12 mouse cellular contexts compared by ENCODE assay signal in genomic region chrX:88116326-88116725, GRCm38 (mm10). TPM values are rescaled to one million over a fixed set of nuclear protein-coding genes. Genes with fewer than 3 reads are reported as not detected.
DNase-seq lines count a peak whose midpoint lies in the region; ATAC-seq and TF ChIP-seq lines count a peak whose summit lies in the region.
"Had no signal": no experiment of that assay in that cellular context is flagged by ENCODE, and none has a peak within 500 bp of the region (broad histone marks: within the 10 kb centered on the region; RNA-seq: fewer than 3 reads in every experiment).

No protein-coding gene starts in this region.

- H3K4me1 ChIP-seq in kidney, postnatal 0 days (replicated peaks; ENCODE audit: insufficient read depth, low read length) = no peaks in the 10 kb centered on the region
- no peaks in the 10 kb centered on the region for H3K4me1 ChIP-seq in embryonic facial prominence, embryonic 15.5 days
- H3K4me1 ChIP-seq in intestine, embryonic 14.5 days (replicated peaks; ENCODE audit: control insufficient read depth, insufficient read depth, low read length) = no peaks in the 10 kb centered on the region
- H3K4me1 ChIP-seq in neural tube, embryonic 12.5 days = no peaks in the 10 kb centered on the region

- H3K4me2 ChIP-seq in kidney, postnatal 0 days (ENCODE audit: low read length) = peak overlapping the region; percentile 52
- peak overlapping the region; percentile 44 for H3K4me2 ChIP-seq in embryonic facial prominence, embryonic 15.5 days (replicated peaks)
- H3K4me2 ChIP-seq in intestine, embryonic 14.5 days (ENCODE audit: low read length) = peak overlapping the region; percentile 45
- H3K4me2 ChIP-seq in neural tube, embryonic 12.5 days (replicated peaks) = peak overlapping the region; percentile 54

- no peak for ATAC-seq in kidney, postnatal 0 days (replicated peaks; ENCODE audit: low FRiP score, low read depth)
- no peak for ATAC-seq in embryonic facial prominence, embryonic 15.5 days (ENCODE audit: insufficient number of reproducible peaks, low FRiP score, low TSS enrichment, low read depth)
- no peak for ATAC-seq in intestine, embryonic 14.5 days (replicated peaks; ENCODE audit: low FRiP score, low TSS enrichment, low read depth)
- no peak for ATAC-seq in neural tube, embryonic 12.5 days (ENCODE audit: low FRiP score, low read depth)
- no peak for ATAC-seq in erythroid progenitor cell, adult 5-6 weeks (replicated peaks; ENCODE audit: low FRiP score, poor library complexity, severe bottlenecking)

- no peak overlapping the region for H3K9ac ChIP-seq in kidney, postnatal 0 days (ENCODE audit: low read depth, low read length)
- H3K9ac ChIP-seq in embryonic facial prominence, embryonic 15.5 days = no peak overlapping the region
- no peak overlapping the region; the same call in 1 of the 2 replicates for H3K9ac ChIP-seq in intestine, embryonic 14.5 days (ENCODE audit: low read length)
- no peak overlapping the region for H3K9ac ChIP-seq in neural tube, embryonic 12.5 days

- no peaks in the 10 kb centered on the region for H3K27me3 ChIP-seq in kidney, postnatal 0 days (ENCODE audit: insufficient read depth, low read length)
- H3K27me3 ChIP-seq in embryonic facial prominence, embryonic 15.5 days = no peaks in the 10 kb centered on the region
- H3K27me3 ChIP-seq in intestine, embryonic 14.5 days (replicated peaks; ENCODE audit: control insufficient read depth, insufficient read depth, low read length) = no peaks in the 10 kb centered on the region
- H3K27me3 ChIP-seq in neural tube, embryonic 12.5 days (replicated peaks) = no peaks in the 10 kb centered on the region

- 0 out of 2 replicates have a peak overlapping the region, but pooled peaks have one; percentile 31 for H3K4me3 ChIP-seq in kidney, postnatal 0 days (replicated peaks; ENCODE audit: low read depth, low read length)
- H3K4me3 ChIP-seq in embryonic facial prominence, embryonic 15.5 days (replicated peaks) = peak overlapping the region; percentile 44
- peak overlapping the region; percentile 41 for H3K4me3 ChIP-seq in intestine, embryonic 14.5 days (ENCODE audit: low read depth, low read length)
- H3K4me3 ChIP-seq in neural tube, embryonic 12.5 days = no peak overlapping the region

- 10% methylated on average over 3 of the region's 3 CpGs for WGBS in kidney, postnatal 0 days
- 10% methylated on average over 3 of the region's 3 CpGs for WGBS in embryonic facial prominence, embryonic 15.5 days
- 9% methylated on average over 3 of the region's 3 CpGs for WGBS in intestine, embryonic 14.5 days
- WGBS in neural tube, embryonic 12.5 days = 14% methylated on average over 3 of the region's 3 CpGs

- no peak for TF ChIP-seq CTCF in kidney, postnatal 0 days (IDR thresholded peaks at IDR 0.05; ENCODE audit: low read depth)

- H3K9me3 ChIP-seq in kidney, postnatal 0 days (replicated peaks; ENCODE audit: low read length) = no peaks in the 10 kb centered on the region
- H3K9me3 ChIP-seq in embryonic facial prominence, embryonic 15.5 days (replicated peaks) = no peaks in the 10 kb centered on the region
- no peaks in the 10 kb centered on the region for H3K9me3 ChIP-seq in intestine, embryonic 14.5 days (ENCODE audit: control insufficient read depth, low read length)
- no peaks in the 10 kb centered on the region for H3K9me3 ChIP-seq in neural tube, embryonic 12.5 days

- H3K27ac ChIP-seq in kidney, postnatal 0 days = no peak overlapping the region
- no peak overlapping the region for H3K27ac ChIP-seq in embryonic facial prominence, embryonic 15.5 days (replicated peaks)
- H3K27ac ChIP-seq in intestine, embryonic 14.5 days (ENCODE audit: low read depth) = no peak overlapping the region
- H3K27ac ChIP-seq in neural tube, embryonic 12.5 days = no peak overlapping the region

- intact Hi-C loops in left cerebral cortex, postnatal 14 days (cut with DNase I) = no loop called here

- no peak for DNase-seq in kidney, postnatal 0 days (ENCODE audit: low spot score)
- DNase-seq in kidney, postnatal 25 days = no peak
- DNase-seq in intestine, embryonic 14.5 days (ENCODE audit: low spot score) = no peak
- no peak for DNase-seq in left cerebral cortex, postnatal 14 days (ENCODE audit: low spot score in 2 of 2)
- DNase-seq in right cerebral cortex, adult 18-20 months = no peak
- DNase-seq: adrenal gland, postnatal 36 days; heart, adult 18-20 months had no signal

- H3K36me3 ChIP-seq in kidney, postnatal 0 days (ENCODE audit: insufficient read depth, low read length) = no peaks in the 10 kb centered on the region
- H3K36me3 ChIP-seq in embryonic facial prominence, embryonic 15.5 days = no peaks in the 10 kb centered on the region
- H3K36me3 ChIP-seq in intestine, embryonic 14.5 days (ENCODE audit: control insufficient read depth, insufficient read depth, low read length) = no peaks in the 10 kb centered on the region
- no peaks in the 10 kb centered on the region for H3K36me3 ChIP-seq in neural tube, embryonic 12.5 days

RNA-seq across cellular contexts. Expression of gene Il1rapl1, which starts 0.9 kb away (rescaled TPM):
- polyA plus RNA-seq in kidney, postnatal 0 days (2015; fragmentation: Nextera tagmentation; extraction: Ambion mirVana) = 0.06 and 0.20 TPM in 2 replicates
- 0.34 and 0.68 TPM in 2 replicates for polyA plus RNA-seq in embryonic facial prominence, embryonic 15.5 days (2015; fragmentation: Nextera tagmentation; extraction: Ambion mirVana)
- polyA plus RNA-seq in intestine, embryonic 14.5 days (2014; fragmentation: Nextera tagmentation; extraction: Ambion mirVana) = 1.7 and 2.1 TPM in 2 replicates
- 1.6 and 1.9 TPM in 2 replicates for polyA plus RNA-seq in neural tube, embryonic 12.5 days (2016; fragmentation: Nextera tagmentation; extraction: Ambion mirVana)
- 10 to 100 TPM; 31.9 to 36.4 TPM for total RNA-seq in left cerebral cortex, postnatal 14 days (2021)
- not detected in 2 replicates for total RNA-seq in erythroid progenitor cell, adult 5-6 weeks (2015; ENCODE audit: low replicate concordance)
- not detected in 2 replicates for total RNA-seq in erythroid progenitor cell, adult 5-6 weeks (2017; ENCODE audit: low replicate concordance)
- total RNA-seq: heart, adult 18-20 months; liver, adult 2 months had no signal
- polyA plus RNA-seq: liver, adult 2 months; thymus, postnatal 0 days had no signal
